Mouse (Mus musculus): ENCODE measurements around the gene Sema4a. TPM values are rescaled to one million over a fixed set of nuclear protein-coding genes. Genes with fewer than 3 reads are reported as not detected.

The Sema4a gene
- polyA plus RNA-seq (2015; fragmentation: Nextera tagmentation; extraction: Ambion mirVana) = 93.1 and 101 TPM in 2 replicates

DNA sequence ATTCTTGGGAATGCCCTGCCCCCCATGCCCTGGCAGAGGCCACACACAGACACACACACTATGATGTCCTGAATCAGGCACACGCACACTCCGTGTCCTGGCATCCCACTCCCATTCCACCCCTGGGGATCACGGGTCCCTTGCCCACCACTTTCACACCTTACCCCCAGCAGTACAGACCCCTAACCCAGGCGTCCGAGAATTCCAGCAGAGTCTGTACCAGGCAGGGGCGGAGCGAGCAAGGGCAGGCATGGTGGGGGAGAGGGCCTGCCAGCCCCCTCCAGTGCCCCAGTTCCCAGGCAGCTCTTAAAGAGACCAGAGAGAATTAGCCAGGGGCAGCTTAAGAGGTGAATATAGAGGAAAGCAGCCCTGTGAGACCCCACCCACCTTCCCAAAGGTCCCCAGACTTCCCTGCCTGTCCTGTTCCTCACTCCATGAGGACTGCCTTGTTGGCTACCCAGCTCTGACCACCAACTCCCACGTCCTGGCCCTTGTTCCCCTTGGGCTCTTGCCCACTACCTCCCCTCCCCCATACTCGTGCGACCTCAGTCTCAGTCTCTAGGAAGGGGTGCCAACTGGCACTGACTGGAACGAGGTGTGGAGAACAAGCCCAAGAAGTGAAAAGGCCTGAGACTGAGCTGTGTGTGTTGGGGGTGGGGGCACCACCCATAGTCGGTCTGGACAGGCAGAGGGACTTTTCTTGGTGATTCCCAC is at the start of gene Sema4a:
Sema4a (minus strand) TSS at position 200 of the 714 bp plus-strand sequence.
- Histone ChIP-seq H3K27ac (ENCODE audit: low read depth, low read length) (no peak within 1 kb of the TSS), H3K4me1 (replicated peaks; ENCODE audit: control insufficient read depth, insufficient read depth, low read length) (no peaks in the 10 kb centered on the region), H3K9ac (ENCODE audit: low read depth, low read length) (no peak within 1 kb of the TSS), H3K9me3 (ENCODE audit: control insufficient read depth) (no peaks in the 10 kb centered on the region), H3K4me2 (replicated peaks; ENCODE audit: low read depth) (no peak within 1 kb of the TSS), H3K36me3 (ENCODE audit: control insufficient read depth, insufficient read depth) (no peaks in the 10 kb centered on the region), H3K27me3 (replicated peaks; ENCODE audit: control insufficient read depth, insufficient read depth, low read length) (peaks cover 5% of the 10 kb centered on the region), H3K4me3 (ENCODE audit: low read depth, low read length) (no peak within 1 kb of the TSS)
- WGBS = 63% methylated on average over 12 of the region's 12 CpGs
- ATAC-seq = no peak
- TF ChIP-seq CTCF (IDR thresholded peaks at IDR 0.05; ENCODE audit: low read depth) = no peak

DNA sequence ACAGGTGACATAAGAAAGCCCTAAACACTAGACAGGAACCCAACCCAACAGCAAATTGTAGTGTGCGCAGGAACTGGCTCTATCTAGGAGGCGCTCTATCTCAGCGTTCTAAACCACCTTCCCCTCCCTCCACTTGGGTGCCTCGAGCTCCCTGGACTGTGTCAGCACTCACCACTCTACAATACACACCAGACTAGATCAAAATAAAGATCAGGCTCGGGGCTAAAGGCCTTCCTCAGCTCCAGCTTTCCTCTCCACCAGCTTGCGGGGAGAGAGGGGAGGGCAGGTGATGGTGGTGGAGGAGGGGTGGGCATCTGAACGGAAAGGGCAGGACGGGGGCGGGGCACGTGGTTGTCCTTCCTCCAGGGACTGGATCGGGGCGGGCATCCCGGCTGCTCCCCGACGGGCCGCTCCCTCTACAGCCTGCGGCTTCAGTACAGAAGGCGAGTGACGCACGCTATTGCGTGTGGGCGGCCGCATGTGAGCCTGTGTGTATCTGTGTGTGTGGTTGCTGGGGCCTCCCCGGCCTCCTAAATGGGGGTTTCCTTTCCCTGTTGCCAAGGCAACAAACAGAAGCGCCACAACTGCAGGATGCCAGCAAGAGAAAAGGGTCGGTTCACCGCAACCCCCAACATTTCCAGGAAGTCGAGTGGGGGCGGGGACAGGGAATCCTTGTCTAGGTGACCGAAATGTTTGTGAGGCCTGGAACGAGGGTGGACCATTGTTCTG is 48.9 kb upstream of the Sema4a start, which contains the start of gene Lmna:
Lmna (minus strand) TSS at position 265 of the 729 bp plus-strand sequence.
- Histone ChIP-seq H3K4me2 (replicated peaks; ENCODE audit: low read depth) (peak within 1 kb of the TSS; percentile 65), H3K27ac (ENCODE audit: low read depth, low read length) (peak within 1 kb of the TSS; percentile 80), H3K9me3 (ENCODE audit: control insufficient read depth) (no peaks in the 10 kb centered on the region), H3K4me1 (replicated peaks; ENCODE audit: control insufficient read depth, insufficient read depth, low read length) (peaks cover 18% of the 10 kb centered on the region), H3K36me3 (ENCODE audit: control insufficient read depth, insufficient read depth) (no peaks in the 10 kb centered on the region), H3K27me3 (replicated peaks; ENCODE audit: control insufficient read depth, insufficient read depth, low read length) (no peaks in the 10 kb centered on the region), H3K4me3 (ENCODE audit: low read depth, low read length) (peak within 1 kb of the TSS; percentile 29), H3K9ac (ENCODE audit: low read depth, low read length) (peak within 1 kb of the TSS; percentile 28)
- ATAC-seq = peak; percentile 93
- TF ChIP-seq CTCF (IDR thresholded peaks at IDR 0.05; ENCODE audit: low read depth) = peak; percentile 74
- under 1% methylated on average over 31 of the region's 31 CpGs for WGBS

DNA sequence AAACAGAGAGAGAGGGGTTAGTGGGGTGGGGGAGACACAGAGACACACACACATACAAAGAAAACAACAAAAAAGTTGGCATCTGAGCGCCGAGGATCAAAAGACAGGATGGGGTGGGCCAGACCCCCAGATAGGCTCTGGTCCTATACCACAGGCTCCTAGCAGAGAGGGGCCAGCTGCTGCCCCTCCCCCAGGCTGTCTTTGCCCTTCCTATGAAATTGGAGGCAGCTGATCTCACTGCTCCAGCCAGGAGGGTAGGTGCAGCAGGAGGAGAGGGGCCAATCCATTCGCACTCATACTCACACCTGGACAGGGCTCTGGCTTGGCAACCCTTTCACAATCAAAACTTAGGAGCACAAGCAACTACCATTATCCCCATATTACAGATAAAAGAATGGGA is 48.3 kb upstream of the Sema4a start:
- peaks cover 12% of the 10 kb centered on the region for H3K4me1 ChIP-seq (replicated peaks; ENCODE audit: control insufficient read depth, insufficient read depth, low read length)
- peak overlapping the region; percentile 28; the same call in 1 of the 2 replicates for H3K9ac ChIP-seq (ENCODE audit: low read depth, low read length)
- no peak for TF ChIP-seq CTCF (IDR thresholded peaks at IDR 0.05; ENCODE audit: low read depth)
- H3K27me3 ChIP-seq (replicated peaks; ENCODE audit: control insufficient read depth, insufficient read depth, low read length) = no peaks in the 10 kb centered on the region
- no peaks in the 10 kb centered on the region for H3K9me3 ChIP-seq (ENCODE audit: control insufficient read depth)
- peak overlapping the region; percentile 65 for H3K4me2 ChIP-seq (replicated peaks; ENCODE audit: low read depth)
- H3K4me3 ChIP-seq (ENCODE audit: low read depth, low read length) = peak overlapping the region; percentile 29
- no peaks in the 10 kb centered on the region for H3K36me3 ChIP-seq (ENCODE audit: control insufficient read depth, insufficient read depth)
- 52% methylated on average over 3 of the region's 3 CpGs for WGBS
- ATAC-seq = no peak
- peak overlapping the region; percentile 80 for H3K27ac ChIP-seq (ENCODE audit: low read depth, low read length)

DNA sequence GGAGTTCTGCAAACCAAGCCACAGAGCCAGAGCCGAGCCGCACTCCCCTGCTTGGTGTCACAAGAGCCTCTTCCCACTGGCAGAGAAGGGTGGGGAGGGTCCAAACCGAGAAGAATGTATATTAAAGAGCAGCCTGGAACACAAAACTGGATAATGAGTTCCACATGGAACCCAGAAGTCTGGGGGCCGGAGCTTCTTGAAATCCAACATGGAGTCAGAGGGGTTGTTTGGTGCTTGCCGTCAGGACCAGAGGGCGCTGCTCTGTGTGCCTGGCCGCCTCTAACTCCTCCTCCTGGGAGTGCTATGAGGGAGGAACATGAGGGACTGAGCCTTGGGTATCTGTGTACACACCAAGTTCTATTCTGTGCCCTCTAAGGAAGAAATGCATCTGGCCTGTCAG is 44.8 kb upstream of the Sema4a start:
- WGBS = 60% methylated on average over 7 of the region's 7 CpGs
- H3K9me3 ChIP-seq (ENCODE audit: control insufficient read depth) = no peaks in the 10 kb centered on the region
- ATAC-seq = no peak
- H3K27me3 ChIP-seq (replicated peaks; ENCODE audit: control insufficient read depth, insufficient read depth, low read length) = no peaks in the 10 kb centered on the region
- no peak overlapping the region for H3K4me3 ChIP-seq (ENCODE audit: low read depth, low read length)
- no peak for TF ChIP-seq CTCF (IDR thresholded peaks at IDR 0.05; ENCODE audit: low read depth)
- H3K36me3 ChIP-seq (ENCODE audit: control insufficient read depth, insufficient read depth) = no peaks in the 10 kb centered on the region
- H3K9ac ChIP-seq (ENCODE audit: low read depth, low read length) = no peak overlapping the region
- H3K4me2 ChIP-seq (replicated peaks; ENCODE audit: low read depth) = no peak overlapping the region
- H3K27ac ChIP-seq (ENCODE audit: low read depth, low read length) = no peak overlapping the region
- H3K4me1 ChIP-seq (replicated peaks; ENCODE audit: control insufficient read depth, insufficient read depth, low read length) = peaks cover 4% of the 10 kb centered on the region

DNA sequence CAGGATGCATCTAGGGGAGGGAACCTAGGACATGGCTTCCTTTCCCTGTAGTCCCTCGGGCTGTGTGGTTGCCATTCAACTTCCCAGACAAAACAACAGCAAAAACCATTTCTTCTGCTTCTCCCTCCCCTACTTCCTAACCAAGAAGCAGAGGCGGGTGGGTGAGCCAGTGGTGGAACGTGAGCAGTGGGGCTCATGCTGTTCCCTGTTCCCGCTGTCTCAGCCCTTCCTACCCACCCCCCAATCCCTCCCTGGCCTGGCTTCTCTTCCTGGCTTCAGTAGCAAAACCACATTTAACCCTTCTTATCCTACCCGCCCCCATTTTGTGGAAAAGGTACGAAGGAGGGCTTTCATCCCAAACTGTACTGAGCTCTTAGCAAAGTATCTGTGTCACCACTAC is 44.1 kb upstream of the Sema4a start:
- H3K27me3 ChIP-seq (replicated peaks; ENCODE audit: control insufficient read depth, insufficient read depth, low read length) = no peaks in the 10 kb centered on the region
- no peak overlapping the region for H3K9ac ChIP-seq (ENCODE audit: low read depth, low read length)
- no peak overlapping the region for H3K27ac ChIP-seq (ENCODE audit: low read depth, low read length)
- H3K9me3 ChIP-seq (ENCODE audit: control insufficient read depth) = no peaks in the 10 kb centered on the region
- 71% methylated on average over 6 of the region's 6 CpGs for WGBS
- H3K4me1 ChIP-seq (replicated peaks; ENCODE audit: control insufficient read depth, insufficient read depth, low read length) = peaks cover 7% of the 10 kb centered on the region
- no peak for ATAC-seq
- H3K4me3 ChIP-seq (ENCODE audit: low read depth, low read length) = no peak overlapping the region
- TF ChIP-seq CTCF (IDR thresholded peaks at IDR 0.05; ENCODE audit: low read depth) = no peak
- no peak overlapping the region for H3K4me2 ChIP-seq (replicated peaks; ENCODE audit: low read depth)
- no peaks in the 10 kb centered on the region for H3K36me3 ChIP-seq (ENCODE audit: control insufficient read depth, insufficient read depth)

Measured in intestine, postnatal 0 days (tissue).